Mouse (Mus musculus): ENCODE results near the gene Pdrg1.
A peak's percentile ranks its signal among the peaks of the same experiment; 100 is the strongest.

Pdrg1 gene

DNA sequence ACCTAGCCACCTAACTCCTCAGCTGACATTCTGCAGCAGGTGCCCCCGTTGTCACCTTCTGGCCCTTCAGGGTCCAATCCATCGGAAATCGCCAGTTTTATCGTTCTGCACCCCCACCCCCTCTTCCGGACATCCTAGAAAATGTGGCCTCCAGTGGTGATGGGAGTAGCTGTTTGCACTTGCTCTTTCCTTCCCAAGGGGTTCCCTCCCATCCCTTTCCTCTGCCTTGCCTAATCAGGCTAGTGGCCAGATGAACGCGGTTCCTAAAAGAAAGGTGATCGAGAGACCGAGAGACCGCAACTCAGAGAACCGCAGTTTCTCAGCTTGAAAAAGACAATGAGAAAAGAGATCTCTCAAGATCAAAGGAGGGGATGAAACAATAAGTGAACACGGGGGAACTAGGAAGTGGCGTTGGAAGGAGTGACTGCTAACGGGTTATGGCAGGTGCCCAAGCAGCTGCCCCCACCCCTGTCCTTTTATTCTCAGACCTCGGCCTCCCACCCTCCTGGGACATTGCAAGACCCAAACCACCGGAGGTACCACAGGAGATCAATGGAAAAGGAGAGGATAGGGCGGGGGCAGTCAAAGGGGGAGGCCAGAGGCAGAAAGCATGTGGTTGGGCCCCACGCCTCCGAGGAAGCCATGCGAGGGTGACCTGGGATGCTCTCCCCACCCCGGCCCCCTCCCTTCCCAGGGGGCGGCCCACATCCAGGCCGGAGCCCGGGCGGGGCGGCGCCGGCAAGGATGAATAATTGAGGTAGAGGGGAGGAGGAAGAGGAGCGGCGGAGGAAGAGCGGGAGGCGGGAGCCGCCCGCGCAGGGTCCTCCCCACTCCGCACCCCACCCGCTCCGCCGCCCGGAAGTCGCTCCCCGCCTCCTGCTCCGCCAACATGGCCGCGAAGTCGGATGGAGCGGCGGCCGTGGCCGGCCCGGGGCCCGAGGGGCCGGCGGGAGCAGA lies 16.2 kb upstream of the Pdrg1 start, which contains the start of gene Xkr7:
Xkr7 (plus strand) TSS at position 727 of the 957 bp plus-strand sequence.
- DNase-seq (ENCODE audit: low spot score): no peak

DNA sequence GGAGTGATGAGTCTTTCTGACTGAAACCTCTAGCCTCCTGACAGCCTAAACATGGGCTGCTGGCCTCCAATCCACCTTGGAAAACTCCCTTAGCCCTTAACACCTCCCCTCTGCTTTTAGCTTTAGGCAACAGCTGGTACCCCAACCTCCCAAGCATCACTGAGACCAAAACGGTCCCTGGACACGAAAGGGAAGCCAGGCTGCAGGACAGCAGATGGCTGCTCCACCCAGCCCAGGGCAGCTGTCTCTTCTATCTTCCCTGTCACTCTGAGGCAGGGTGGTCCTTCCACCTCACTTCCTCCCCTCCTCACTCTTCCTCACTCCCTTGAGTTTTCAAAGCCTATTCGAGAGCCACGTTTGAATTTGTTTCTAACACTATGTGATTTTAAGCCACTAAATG lies 15.2 kb upstream of the Pdrg1 start:
- DNase-seq (ENCODE audit: low spot score): no peak

DNA sequence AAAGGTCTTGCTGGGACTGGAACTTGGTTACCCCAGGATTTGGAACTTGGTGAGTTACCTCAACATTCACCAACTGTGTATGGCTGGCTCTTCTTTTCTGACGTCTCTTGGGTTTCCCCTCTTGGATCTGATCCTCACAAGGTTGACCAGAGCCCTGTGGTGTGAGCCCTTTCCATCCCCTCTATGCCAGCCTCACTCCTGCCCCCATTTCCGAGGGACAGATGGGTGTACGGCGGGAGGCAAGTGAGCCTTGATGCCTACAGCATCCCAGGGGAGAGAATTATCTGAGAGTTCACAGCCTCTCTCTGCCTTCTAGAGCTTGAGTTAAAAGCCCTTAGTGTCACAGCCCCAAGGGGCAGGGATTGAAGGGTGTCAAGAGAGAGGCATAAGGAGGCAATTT lies 12.3 kb upstream of the Pdrg1 start:
- DNase-seq (ENCODE audit: low spot score): no peak

- DNase-seq (ENCODE audit: low spot score): no peak
Observed at GRCm38 (mm10) chr2:153026052-153026451, 10.8 kb upstream of the Pdrg1 start.

GRCm38 (mm10) chr2:153022855-153023254 lies 7.6 kb upstream of the Pdrg1 start:
- DNase-seq (ENCODE audit: low spot score): no peak

DNA sequence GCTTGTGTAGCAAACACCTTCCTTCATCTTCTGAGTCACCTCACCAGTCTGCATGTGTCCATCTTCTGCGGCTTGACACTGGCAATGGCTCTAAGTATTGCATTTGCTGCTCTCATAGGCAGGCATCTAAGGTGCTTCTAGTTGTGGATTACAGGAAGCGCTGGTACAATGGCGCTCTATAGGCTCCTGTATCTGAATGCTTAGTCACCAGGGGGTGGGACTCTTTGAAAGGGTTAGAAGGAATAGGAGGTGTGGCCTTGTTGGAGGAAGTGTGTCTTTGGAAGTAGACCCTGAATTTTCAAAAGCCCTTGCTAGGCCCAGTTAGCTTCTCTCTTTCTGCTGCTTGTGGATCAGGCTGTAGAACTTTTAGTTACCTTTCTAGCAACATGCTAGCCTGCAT lies 5.9 kb upstream of the Pdrg1 start:
- no peak for DNase-seq (ENCODE audit: low spot score)

- no peak for DNase-seq (ENCODE audit: low spot score)
Observed at GRCm38 (mm10) chr2:153019355-153019754, 4.1 kb upstream of the Pdrg1 start.

GRCm38 (mm10) chr2:153016786-153017185 lies 1.6 kb upstream of the Pdrg1 start:
- DNase-seq (ENCODE audit: low spot score): no peak

GRCm38 (mm10) chr2:153015804-153016203 lies 577 bp upstream of the Pdrg1 start:
- DNase-seq (ENCODE audit: low spot score): no peak

GRCm38 (mm10) chr2:153013724-153014515 lies 1.3 kb downstream of the Pdrg1 start:
- no peak for DNase-seq (ENCODE audit: low spot score)

- DNase-seq (ENCODE audit: low spot score): no peak
Observed at GRCm38 (mm10) chr2:153009192-153009973, 5.8 kb downstream of the Pdrg1 start.

- no peak for DNase-seq (ENCODE audit: low spot score)
Observed at GRCm38 (mm10) chr2:153005981-153006380, 9.2 kb downstream of the Pdrg1 start.

DNA sequence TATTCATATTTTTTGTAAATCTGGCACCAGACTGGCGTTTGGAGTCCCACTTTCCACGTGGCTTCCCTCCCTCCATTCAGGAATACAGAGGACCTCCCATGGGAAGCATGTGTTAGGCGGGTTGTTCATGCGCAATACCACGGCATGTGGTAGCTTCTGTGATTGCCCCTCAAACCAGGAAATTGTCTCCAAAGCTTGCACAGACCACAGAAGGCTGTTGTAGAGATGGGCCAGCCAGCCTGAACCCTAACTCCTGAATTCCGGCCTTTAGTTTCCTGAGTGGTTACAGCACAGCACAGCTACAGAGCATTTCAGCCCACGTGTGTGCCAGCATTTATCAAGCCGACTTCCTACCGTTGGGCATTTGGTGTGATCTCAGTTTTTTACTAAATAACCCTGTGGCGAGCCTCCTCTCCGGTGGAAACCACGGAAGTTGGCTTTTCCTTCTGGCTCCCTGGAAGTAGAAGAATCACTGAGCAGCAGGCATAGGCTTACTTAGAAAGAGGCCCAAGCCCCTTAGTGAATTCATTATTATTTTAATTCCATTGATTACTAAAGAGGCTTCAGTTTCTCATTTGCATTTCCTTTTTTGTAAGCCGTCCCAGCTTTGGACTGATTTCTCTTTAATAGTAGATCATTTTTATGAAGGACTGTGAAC lies 11.4 kb downstream of the Pdrg1 start:
- no peak for DNase-seq (ENCODE audit: low spot score)

GRCm38 (mm10) chr2:153002492-153003248 lies 12.6 kb downstream of the Pdrg1 start:
- no peak for DNase-seq (ENCODE audit: low spot score)

GRCm38 (mm10) chr2:152997046-152997445 lies 18.2 kb downstream of the Pdrg1 start:
- DNase-seq (ENCODE audit: low spot score): no peak

DNA sequence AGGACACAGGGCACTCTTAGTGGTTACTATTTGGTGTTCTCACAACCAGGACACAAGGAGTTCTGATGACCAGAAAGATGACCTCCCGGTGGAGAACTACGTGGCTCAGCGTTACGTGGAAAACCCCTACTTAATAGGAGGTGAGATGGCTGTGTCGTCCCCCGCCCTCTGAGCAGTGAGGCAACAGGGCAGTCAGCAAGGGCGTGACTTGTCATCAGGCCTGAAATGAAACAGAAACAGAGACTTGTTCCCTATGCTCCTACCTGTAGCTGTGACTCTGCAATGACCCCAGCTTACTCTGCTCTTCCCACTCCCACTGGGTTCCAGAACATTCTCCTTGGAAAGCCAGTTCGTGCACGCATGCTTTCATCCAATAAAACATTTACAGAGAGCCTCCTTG lies 23.7 kb downstream of the Pdrg1 start:
- DNase-seq (ENCODE audit: low spot score): no peak

GRCm38 (mm10) chr2:152985582-152985981 lies 29.6 kb downstream of the Pdrg1 start:
- no peak for DNase-seq (ENCODE audit: low spot score)

GRCm38 (mm10) chr2:152976991-152977390 lies 38.2 kb downstream of the Pdrg1 start:
- DNase-seq (ENCODE audit: low spot score): no peak

- no peak for DNase-seq (ENCODE audit: low spot score)
Observed at GRCm38 (mm10) chr2:152965555-152965954, 49.7 kb downstream of the Pdrg1 start.

- DNase-seq (ENCODE audit: low spot score): peak; percentile 54
Observed at GRCm38 (mm10) chr2:152962091-152962793, 53.0 kb downstream of the Pdrg1 start, which contains the start of gene Ttll9. Ttll9 (plus strand) TSS chr2:152962485.

Data from urinary bladder, postnatal 25 days (tissue).